Mouse (Mus musculus) right cerebral cortex, postnatal 25 days (tissue): ENCODE measurements around the gene Nxnl2.
"Not testable (repeated sequence)": the region's sequence is repeated elsewhere in the genome, so short reads cannot be mapped to it uniquely, and the experiment has no call there.

Source experiments
- DNase-seq: peaks from one replicate; pipeline ENCODE4 v3.0.0; 2022

Gene Nxnl2

GRCm38 (mm10) chr13:51182236-51182635 lies 11.4 kb downstream of the Nxnl2 start:
- no peak for DNase-seq

GRCm38 (mm10) chr13:51184896-51185295 lies 14.1 kb downstream of the Nxnl2 start:
- DNase-seq = no peak

- DNase-seq = no peak
These were observed 19.5 kb downstream of the Nxnl2 start for GRCm38 (mm10) chr13:51190336-51190735.

DNA sequence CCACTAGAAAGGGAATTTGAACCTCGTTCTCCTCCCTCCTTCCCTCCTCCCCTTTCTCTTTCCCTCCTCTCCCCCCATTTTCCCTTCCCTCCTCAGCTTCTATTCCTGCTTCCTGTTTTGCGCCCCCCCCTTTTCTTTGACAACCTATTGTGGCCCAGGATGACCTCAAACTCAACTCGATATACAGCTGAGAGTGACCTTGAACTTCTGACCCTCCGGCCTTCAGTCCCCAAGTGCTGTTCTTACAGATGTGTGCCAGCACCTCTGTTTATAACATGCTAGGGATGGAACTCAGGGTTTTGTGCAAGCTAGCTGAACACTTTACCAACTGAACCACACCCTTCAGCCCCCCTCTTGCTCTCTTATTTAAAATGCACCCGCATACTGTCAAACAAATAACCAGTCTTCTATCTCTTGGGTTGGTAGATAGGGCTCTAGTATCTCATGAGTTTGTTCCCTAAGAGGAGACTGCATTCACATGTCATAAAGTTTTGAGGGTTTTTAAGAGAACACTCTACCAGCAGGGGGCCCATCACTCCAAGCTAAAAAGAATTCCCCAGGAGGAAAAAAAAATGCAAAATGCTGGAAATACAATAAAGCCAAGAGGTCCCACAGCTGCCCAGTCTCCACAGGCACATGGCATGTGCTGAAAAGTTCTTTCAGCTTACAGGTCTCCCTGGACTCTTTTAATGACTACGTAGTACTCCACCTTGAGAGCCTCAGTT lies 20.8 kb downstream of the Nxnl2 start:
- no peak for DNase-seq

DNA sequence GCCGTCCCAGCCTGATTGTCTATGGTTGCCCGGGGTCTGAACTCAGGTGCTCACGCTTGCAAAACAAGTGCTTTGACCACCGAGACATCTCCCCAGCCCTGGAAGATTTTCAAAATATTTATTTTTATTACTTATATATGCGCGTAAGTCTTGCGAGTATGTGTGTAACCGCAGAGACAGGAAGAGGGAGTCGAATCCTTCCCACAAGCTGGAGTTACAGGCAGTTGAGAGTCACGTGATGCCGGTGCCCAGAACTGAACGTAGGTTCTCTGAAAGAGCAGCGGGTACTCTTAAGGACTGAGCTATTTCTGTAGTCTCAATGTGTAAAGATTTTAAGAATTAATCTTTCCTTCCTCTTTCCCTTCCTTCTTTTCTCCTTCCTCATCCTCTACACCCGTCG lies 23.1 kb downstream of the Nxnl2 start:
- DNase-seq = no peak

GRCm38 (mm10) chr13:51197699-51198098 lies 26.9 kb downstream of the Nxnl2 start:
- DNase-seq = no peak

DNA sequence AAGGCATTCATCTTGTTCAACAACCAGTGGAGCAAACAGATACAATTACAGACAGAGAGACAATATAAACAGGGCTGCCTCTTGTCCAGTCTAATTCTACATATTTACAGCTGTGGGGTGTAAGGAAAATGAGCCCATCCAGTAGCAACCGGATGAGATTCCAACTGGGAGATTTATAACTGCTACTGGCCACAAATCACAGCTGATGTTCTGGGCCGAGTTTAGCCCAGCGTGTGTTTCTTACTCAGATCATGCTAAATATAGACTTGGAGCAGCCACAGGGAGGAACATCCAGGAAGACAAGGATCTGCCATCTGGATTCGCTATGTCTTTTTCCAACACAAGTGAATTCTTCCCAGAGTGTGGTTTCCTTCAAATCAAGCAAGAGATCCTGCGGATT lies 27.4 kb downstream of the Nxnl2 start:
- DNase-seq = peak; percentile 36

GRCm38 (mm10) chr13:51201985-51202843 lies 31.4 kb downstream of the Nxnl2 start:
- DNase-seq = not testable (repeated sequence)

- peak; percentile 63 for DNase-seq
These were observed 32.0 kb downstream of the Nxnl2 start for GRCm38 (mm10) chr13:51202844-51203173.

- DNase-seq = no peak
These were observed 32.6 kb downstream of the Nxnl2 start for GRCm38 (mm10) chr13:51203467-51203866.

DNA sequence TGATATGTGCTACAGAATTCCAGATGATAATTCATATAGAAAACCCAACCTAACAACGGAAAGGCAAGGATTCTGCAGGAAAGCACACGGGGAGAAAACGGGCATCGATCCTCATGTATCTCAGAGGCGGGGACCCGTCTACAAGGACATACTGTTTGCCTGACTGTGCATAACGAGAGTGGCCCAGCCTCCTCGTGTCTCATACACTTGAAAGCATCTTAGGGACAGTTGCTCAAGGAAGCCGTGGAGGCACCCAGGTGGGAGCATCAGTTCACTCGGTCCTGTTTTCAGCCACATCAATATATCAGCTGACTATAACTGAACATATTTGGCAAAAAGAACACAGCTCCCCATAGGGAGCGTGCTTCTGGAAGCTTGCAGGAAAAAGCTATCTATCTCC lies 33.3 kb downstream of the Nxnl2 start:
- not testable (repeated sequence) for DNase-seq

- no peak for DNase-seq
These were observed 37.1 kb downstream of the Nxnl2 start for GRCm38 (mm10) chr13:51207965-51208364.

GRCm38 (mm10) chr13:51208378-51209100 lies 37.7 kb downstream of the Nxnl2 start:
- DNase-seq = peak; percentile 19

GRCm38 (mm10) chr13:51210639-51211038 lies 39.8 kb downstream of the Nxnl2 start:
- no peak for DNase-seq

GRCm38 (mm10) chr13:51214746-51215145 lies 43.9 kb downstream of the Nxnl2 start:
- DNase-seq = no peak

GRCm38 (mm10) chr13:51220897-51221296 lies 50.1 kb downstream of the Nxnl2 start:
- no peak for DNase-seq

GRCm38 (mm10) chr13:51221425-51222160 lies 50.8 kb downstream of the Nxnl2 start:
- DNase-seq = no peak
